Mouse (Mus musculus) kidney, postnatal 0 days (tissue): ENCODE data around the gene Krt33a. TPM values are rescaled to one million over a fixed set of nuclear protein-coding genes. Genes with fewer than 3 reads are reported as not detected.

Experiments
- ATAC-seq: fragments of 200-750 bp; cut with Nextera tagmentation; replicated peaks from 2 replicates; pipeline ENCODE4 v1.8.0; 2017; ENCODE audit warnings: low read depth, moderate number of reproducible peaks, moderate TSS enrichment, moderate library complexity; ENCODE audit not compliant: low FRiP score
- DNase-seq: peaks from one replicate; pipeline ENCODE4 v3.0.0-alpha.2; 2016; ENCODE audit warnings: low spot score
- H3K27ac ChIP-seq: fragments of 300-500 bp; sonication (generic); 2 replicates; pipeline ENCODE4 v1.5.1; 2014; ENCODE audit warnings: mild to moderate bottlenecking
- H3K27me3 ChIP-seq: fragments of 300-500 bp; sonication (generic); 2 replicates; pipeline ENCODE4 v1.6.1; 2014; ENCODE audit warnings: low read length, mixed read lengths; ENCODE audit not compliant: insufficient read depth
- H3K36me3 ChIP-seq: fragments of 300-500 bp; sonication (generic); 2 replicates; pipeline ENCODE4 v1.6.1; 2014; ENCODE audit warnings: low read length, mixed read lengths; ENCODE audit not compliant: insufficient read depth
- H3K4me1 ChIP-seq: fragments of 300-500 bp; sonication (generic); replicated peaks from 2 replicates; pipeline ENCODE4 v1.6.1; 2014; ENCODE audit warnings: antibody characterized with exemption, low read length, mixed read lengths; ENCODE audit not compliant: insufficient read depth
- H3K4me2 ChIP-seq: fragments of 300-500 bp; sonication (generic); 2 replicates; pipeline ENCODE4 v1.6.1; 2014; ENCODE audit warnings: mild to moderate bottlenecking, low read length, moderate library complexity, mixed read lengths
- H3K4me3 ChIP-seq: fragments of 300-500 bp; sonication (generic); replicated peaks from 2 replicates; pipeline ENCODE4 v1.5.1; 2014; ENCODE audit warnings: low read depth, low read length
- H3K9ac ChIP-seq: fragments of 300-500 bp; sonication (generic); 2 replicates; pipeline ENCODE4 v1.6.1; 2014; ENCODE audit warnings: low read depth, low read length
- H3K9me3 ChIP-seq: fragments of 300-500 bp; sonication (generic); replicated peaks from 2 replicates; pipeline ENCODE4 v1.6.1; 2016; ENCODE audit warnings: low read length, inconsistent platforms, mixed read lengths
- CTCF ChIP-seq: IDR thresholded peaks from 2 replicates; pipeline ENCODE4 v1.5.1; 2016; ENCODE audit warnings: antibody characterized with exemption, low read depth, mild to moderate bottlenecking, moderate library complexity
- WGBS: fragments of 180-500 bp; shearing (Covaris S2); extraction: QIAGEN DNeasy Blood & Tissue Kit; methylation state at CpG from one replicate; pipeline ENCODE4 v1.1.7; 2014; 5-methylcytosine and 5-hydroxymethylcytosine counted together
- polyA plus RNA-seq: library from polyadenylated mRNA; unstranded; fragments of >200 nt; fragmentation: Nextera tagmentation; extraction: Ambion mirVana; gene quantifications from 2 replicates; pipeline ENCODE4 v1.2.1, GENCODE M21; 2015

Gene Krt33a
- polyA plus RNA-seq, 1 experiment from 2014 or later = not detected

- Histone ChIP-seq H3K4me1 (no peaks in the 10 kb centered on the region), H3K4me2 (no peak within 1 kb of the TSS), H3K27ac (no peak within 1 kb of the TSS), H3K4me3 (no peak within 1 kb of the TSS), H3K9ac (no peak within 1 kb of the TSS), H3K36me3 (no peaks in the 10 kb centered on the region), H3K9me3 (no peaks in the 10 kb centered on the region), H3K27me3 (no peaks in the 10 kb centered on the region)
- no peak for ATAC-seq
- DNase-seq = no peak
- no peak for TF ChIP-seq CTCF
- WGBS = 90% methylated on average over 6 of the region's 6 CpGs
These were observed 25.4 kb upstream of the Krt33a start, which contains the start of gene Krt34 for GRCm38 (mm10) chr11:100041454-100041853. Gene Krt34 (minus strand): TSS chr11:100041554.

- WGBS = 86% methylated on average over 6 of the region's 6 CpGs
- TF ChIP-seq CTCF = no peak
- Histone ChIP-seq H3K36me3 (no peaks in the 10 kb centered on the region), H3K4me2 (no peak within 1 kb of the TSS), H3K9ac (no peak within 1 kb of the TSS), H3K9me3 (no peaks in the 10 kb centered on the region), H3K27ac (no peak within 1 kb of the TSS), H3K4me1 (no peaks in the 10 kb centered on the region), H3K27me3 (no peaks in the 10 kb centered on the region), H3K4me3 (no peak within 1 kb of the TSS)
- ATAC-seq = no peak
- no peak for DNase-seq
These were observed 13.8 kb upstream of the Krt33a start, which contains the start of gene Krt33b for GRCm38 (mm10) chr11:100029768-100030167. Gene Krt33b (minus strand): TSS chr11:100029868.

DNA sequence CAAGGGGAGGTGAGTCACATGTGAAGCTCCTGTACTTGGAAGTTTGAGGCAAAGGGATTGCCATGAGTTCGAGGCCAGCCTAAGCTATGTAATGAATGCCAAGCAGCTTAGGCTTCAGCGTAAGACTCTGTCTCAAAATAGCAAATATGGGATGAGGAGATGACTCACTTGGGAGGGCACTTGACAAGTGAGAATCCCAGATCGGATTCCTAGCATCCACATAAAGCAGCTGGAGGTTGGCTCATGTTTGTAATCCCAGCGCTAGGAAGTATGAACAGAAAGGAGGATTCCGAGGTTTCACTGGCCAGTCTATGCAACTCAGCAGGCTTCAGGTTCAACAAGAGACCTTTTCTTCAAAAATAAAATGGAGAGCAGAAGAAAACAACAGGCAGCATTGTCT lies 5.4 kb upstream of the Krt33a start:
- no peaks in the 10 kb centered on the region for H3K9me3 ChIP-seq
- H3K36me3 ChIP-seq = no peaks in the 10 kb centered on the region
- no peak overlapping the region for H3K4me3 ChIP-seq
- no peak for ATAC-seq
- no peak for DNase-seq
- no peaks in the 10 kb centered on the region for H3K27me3 ChIP-seq
- no peak overlapping the region for H3K9ac ChIP-seq
- no peak overlapping the region for H3K27ac ChIP-seq
- no peaks in the 10 kb centered on the region for H3K4me1 ChIP-seq
- WGBS = 69% methylated on average over 5 of the region's 5 CpGs
- H3K4me2 ChIP-seq = no peak overlapping the region
- no peak for TF ChIP-seq CTCF

GRCm38 (mm10) chr11:100019466-100019865 lies 3.5 kb upstream of the Krt33a start:
- H3K36me3 ChIP-seq = no peaks in the 10 kb centered on the region
- no peak for DNase-seq
- 79% methylated on average over 1 of the region's 1 CpGs for WGBS

DNA sequence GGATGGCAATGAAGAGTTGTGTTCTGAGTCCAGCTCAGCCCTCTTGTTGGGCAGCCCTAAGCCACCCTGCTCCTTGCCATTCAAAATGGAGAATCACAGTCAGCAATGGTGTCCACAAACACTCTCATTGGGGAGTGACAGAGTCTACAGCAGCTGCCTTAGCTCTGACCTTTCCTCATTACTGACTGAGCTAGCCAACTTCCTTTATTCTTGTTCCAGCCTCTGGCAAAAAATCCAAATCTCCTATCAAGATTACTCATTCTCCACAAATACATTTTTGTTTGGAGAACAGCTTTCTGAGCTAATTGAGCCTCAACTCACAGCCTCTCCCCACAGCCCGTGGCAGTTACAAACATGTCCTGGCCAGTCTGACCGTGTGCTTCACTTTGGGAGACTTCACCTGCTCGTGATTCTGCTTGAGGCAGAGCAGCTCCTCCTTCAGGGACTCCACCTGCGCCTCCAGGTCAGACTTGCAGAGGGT lies 2.3 kb downstream of the Krt33a start:
- Histone ChIP-seq H3K4me1 (no peaks in the 10 kb centered on the region), H3K27ac (no peak overlapping the region), H3K9me3 (no peaks in the 10 kb centered on the region), H3K27me3 (no peaks in the 10 kb centered on the region), H3K4me2 (no peak overlapping the region), H3K4me3 (no peak overlapping the region), H3K36me3 (no peaks in the 10 kb centered on the region), H3K9ac (no peak overlapping the region)
- ATAC-seq (no peak), DNase-seq (no peak)
- TF ChIP-seq CTCF = no peak
- WGBS = 60% methylated on average over 4 of the region's 4 CpGs

More at GRCm38 (mm10) chr11:100019466-100019865, 3.5 kb upstream of the Krt33a start:
- no peak for TF ChIP-seq CTCF
- Histone ChIP-seq H3K4me1 (no peaks in the 10 kb centered on the region), H3K4me2 (no peak overlapping the region), H3K27ac (no peak overlapping the region), H3K27me3 (no peaks in the 10 kb centered on the region), H3K4me3 (no peak overlapping the region), H3K9ac (no peak overlapping the region), H3K9me3 (no peaks in the 10 kb centered on the region)
- no peak for ATAC-seq

GRCm38 (mm10) chr11:100010682-100011081 lies 5.3 kb downstream of the Krt33a start:
- Histone ChIP-seq H3K27me3 (no peaks in the 10 kb centered on the region), H3K36me3 (no peaks in the 10 kb centered on the region), H3K4me1 (no peaks in the 10 kb centered on the region), H3K4me3 (no peak overlapping the region), H3K4me2 (no peak overlapping the region), H3K9ac (no peak overlapping the region), H3K27ac (no peak overlapping the region), H3K9me3 (no peaks in the 10 kb centered on the region)
- ATAC-seq (no peak), DNase-seq (peak; percentile 56)
- WGBS = 40% methylated on average over 5 of the region's 5 CpGs
- TF ChIP-seq CTCF = no peak

- no peak overlapping the region for H3K4me3 ChIP-seq
- no peak overlapping the region for H3K9ac ChIP-seq
- no peaks in the 10 kb centered on the region for H3K9me3 ChIP-seq
- H3K36me3 ChIP-seq = no peaks in the 10 kb centered on the region
- H3K27ac ChIP-seq = no peak overlapping the region
- no peak overlapping the region for H3K4me2 ChIP-seq
- DNase-seq (no peak), ATAC-seq (no peak)
- no peaks in the 10 kb centered on the region for H3K27me3 ChIP-seq
- 90% methylated on average over 5 of the region's 5 CpGs for WGBS
- no peak for TF ChIP-seq CTCF
- no peaks in the 10 kb centered on the region for H3K4me1 ChIP-seq
These were observed 7.7 kb downstream of the Krt33a start for GRCm38 (mm10) chr11:100008336-100008735.
